Mouse (Mus musculus) cerebellum, postnatal 25 days (tissue): ENCODE data around the gene Nnmt.

ENCODE experiments used
- DNase-seq, 2 experiments: peaks; one replicate each; pipeline ENCODE4 v3.0.0; 2021; ENCODE audit warnings: mixed read lengths in 2 of 2

Gene Nnmt

DNA sequence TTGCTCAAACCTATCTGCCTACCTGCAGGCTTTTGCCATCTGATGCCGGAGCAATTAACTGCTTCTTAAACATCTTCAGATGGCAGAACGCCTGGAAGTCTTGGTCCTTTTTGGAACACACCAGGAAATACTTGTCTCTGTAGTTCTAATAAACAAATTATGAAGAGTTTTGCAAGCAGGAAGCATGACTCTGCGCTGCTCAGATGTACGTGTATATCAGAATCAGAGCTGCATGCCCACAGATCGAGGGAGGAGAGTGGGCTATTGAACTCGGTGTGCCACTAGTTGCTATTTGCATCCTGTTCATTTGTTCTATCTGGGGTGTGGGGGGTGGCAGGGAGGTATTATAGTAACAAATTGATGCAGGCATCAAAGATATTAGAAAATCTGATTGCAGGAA is 28.2 kb upstream of the Nnmt start:
- DNase-seq = no peak

DNA sequence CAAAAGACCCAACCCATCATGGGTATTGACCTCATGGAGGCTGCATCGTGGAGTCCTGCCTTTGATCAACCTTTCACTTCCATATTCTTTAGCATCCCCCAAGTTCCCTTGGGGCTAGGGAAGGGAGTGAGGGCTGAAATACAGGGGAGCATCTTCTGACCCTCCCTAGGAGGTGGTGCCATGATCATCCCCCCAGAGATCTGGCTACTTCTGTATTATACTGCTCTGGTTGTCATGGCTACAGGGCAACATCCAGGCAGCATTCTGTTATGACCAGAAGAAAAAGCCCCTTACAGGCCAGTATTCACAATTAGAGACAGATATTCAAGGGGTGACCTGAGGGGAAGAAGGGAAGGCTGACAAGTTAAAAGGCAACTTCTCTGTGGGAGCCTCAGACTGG is 14.3 kb upstream of the Nnmt start:
- no peak for DNase-seq

DNA sequence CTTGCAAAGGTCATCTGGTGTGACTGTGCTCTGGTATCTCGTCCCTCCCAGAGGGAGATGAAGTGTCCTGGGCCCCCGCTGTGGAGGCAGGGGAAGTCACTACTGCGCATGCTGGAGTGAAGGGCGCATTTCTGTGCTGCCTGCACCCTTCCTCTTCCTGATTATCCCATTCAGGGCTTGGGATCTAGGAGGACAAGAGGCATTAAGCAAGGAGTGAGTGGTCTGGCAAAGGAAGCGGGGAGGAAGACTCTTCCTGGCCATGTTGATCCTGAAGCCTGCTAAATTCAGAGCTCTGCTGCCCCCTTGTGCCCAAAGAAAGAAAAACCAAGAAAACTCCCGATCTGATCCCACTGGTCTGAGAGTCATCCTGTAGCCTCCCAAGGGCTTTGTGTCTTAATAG is 13.6 kb upstream of the Nnmt start:
- DNase-seq = peak; percentile 65 to 78

DNA sequence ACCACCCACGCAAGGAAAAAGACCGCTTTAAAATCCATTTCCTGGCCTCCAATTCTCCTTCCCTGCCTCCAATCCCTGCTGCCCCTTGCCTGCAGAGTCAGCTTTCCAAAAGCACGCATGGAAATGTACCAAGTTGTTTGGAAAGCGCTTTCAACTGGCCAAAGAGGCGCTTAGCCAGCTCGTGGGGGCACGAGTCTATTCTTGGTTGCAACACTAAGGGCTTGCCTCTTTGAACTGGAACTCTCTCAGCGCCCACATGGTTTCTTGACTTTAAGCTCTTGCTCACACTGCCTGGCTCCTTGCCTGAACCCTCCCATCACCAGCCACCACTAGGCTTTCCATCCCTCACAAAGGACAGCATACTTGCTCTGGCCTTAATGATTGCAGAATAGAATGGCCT is 13.2 kb upstream of the Nnmt start:
- peak; percentile 25 to 39 for DNase-seq

DNA sequence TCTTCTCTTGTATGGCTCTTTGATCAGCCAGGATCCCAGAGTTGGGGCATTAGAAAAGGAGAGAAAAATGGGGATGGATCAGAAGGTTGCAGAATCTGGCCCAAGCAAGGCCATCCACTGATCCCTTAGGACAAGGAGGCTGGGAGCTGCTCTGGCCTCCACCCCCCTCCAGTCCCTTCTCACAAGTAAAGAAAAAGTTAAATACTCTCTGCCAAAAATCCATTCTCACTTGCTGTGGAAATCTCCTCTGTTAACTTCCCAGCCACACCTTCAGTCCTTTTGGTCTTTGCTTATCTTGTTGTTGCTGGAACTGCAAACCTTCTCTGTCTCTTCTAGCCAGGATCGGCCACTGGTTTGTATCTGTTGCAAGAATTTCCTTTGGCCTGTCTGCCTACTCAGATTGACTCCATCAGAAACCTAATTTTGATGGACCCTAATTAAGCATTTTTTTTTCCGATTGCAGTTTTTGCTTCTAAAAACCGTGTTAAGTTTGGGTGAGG is 12.6 kb upstream of the Nnmt start:
- no peak for DNase-seq

DNA sequence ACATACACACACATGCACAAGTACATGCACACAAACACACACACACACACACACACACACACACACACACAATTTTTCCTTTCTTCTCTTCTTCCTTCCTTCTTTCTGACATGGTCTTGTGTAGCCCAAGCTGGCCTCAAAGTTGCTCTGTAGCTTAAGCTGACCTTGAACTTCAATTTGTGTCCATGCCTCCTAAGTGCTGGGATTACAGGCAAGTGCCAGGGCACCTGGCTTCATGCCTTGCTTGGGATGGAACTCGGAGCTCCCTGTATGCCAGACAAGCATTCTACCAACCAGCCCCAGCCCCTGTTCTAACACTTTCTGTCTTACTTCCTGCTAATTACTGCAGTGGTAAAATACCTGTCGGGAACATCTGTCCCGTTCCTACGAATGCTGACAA is 8.3 kb upstream of the Nnmt start:
- DNase-seq = no peak

DNA sequence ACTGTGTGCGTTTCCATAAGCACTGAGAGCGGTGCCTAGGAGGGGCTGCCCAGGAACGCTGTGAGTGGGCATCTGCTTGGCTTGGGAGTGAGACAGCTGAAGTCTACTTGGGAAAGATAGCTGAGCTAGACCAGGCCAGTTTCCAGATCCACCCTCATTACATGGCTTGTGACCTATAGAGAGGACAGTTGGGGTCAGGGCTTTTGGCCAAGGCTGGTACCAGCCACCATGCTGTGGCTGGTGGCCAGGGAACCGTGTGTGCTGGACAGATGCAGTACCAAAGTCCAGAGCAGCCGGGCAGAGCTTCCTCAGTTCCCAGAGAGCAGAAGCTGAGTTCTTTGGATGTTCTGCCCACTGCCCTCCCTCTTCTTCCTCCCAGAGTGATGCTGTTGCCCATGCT is 7.6 kb upstream of the Nnmt start:
- no peak for DNase-seq

DNA sequence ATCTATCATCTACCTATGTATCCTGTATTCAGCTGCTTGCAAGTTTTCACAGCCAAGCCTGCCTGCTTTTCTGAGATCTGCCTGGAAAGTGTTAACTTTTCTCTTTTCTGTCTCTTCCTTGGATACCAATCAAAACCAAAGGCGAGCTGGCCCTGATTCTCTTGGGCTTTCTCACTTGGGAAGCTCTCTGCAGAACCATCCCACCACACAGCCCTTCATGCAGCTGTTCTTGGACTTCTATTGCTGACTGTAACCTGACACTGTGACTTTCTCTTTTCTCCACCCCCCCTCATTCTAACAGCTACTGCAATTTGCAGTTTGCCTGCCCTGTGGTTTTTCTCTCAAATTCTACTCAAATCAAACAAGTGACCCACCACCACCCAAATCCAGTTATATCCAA is 6.1 kb upstream of the Nnmt start:
- no peak for DNase-seq

DNA sequence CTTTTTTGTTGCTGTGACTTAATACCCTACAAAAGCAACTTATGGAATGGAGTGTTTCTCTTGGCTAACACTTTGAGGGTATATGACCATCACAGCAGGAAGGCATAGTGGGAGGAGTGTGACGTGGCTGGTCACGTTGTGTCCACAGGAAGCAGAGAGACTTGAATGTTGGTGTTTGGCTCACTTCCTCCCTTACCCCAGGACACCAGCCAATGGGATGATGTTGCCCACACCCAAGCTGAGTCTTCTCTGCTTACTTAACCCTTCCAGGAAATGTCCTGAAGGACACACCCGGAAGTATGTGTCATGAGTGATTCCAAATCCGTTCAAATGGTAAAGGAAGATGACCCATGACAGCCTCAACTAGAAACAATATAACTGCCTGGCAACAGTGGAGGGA is 4.8 kb upstream of the Nnmt start:
- DNase-seq = no peak

DNA sequence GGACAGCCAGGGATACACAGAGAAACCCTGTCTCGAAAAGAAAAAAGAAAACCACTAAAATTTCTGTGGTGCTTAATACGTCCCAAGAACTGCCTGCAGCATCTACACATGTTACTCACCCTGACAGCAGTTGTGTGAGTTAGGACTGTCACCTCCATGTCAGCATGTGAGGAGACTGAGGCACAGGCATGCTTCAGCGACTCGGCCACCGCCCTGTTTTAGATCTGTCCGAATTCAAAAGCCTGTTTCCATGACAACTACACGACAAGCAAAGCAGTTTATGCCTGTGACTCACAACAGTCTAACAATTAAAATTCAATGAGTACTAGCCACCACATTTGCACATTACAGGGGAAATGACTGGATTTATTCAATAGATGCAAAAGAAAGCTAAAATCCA is 2.5 kb upstream of the Nnmt start:
- DNase-seq = no peak

DNA sequence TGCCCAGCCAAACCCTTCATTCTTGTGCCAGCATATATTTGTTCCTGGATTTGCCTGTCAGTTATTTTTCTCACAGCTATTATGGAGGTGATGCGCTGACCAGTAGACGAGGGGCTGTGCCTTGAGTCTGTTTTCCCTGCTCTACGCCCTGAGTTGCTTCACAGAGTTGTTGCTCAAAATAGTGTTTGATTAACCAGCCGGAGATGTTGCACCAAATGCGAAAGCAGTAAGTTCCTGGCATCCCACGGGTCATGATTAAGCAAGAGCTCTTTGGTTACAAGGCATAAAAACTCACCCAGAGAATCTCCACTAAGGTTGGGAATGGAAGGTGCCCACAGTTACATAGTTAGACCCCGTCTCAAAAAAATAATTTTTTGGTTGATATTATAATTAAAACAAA is 1.2 kb upstream of the Nnmt start:
- DNase-seq = no peak

DNA sequence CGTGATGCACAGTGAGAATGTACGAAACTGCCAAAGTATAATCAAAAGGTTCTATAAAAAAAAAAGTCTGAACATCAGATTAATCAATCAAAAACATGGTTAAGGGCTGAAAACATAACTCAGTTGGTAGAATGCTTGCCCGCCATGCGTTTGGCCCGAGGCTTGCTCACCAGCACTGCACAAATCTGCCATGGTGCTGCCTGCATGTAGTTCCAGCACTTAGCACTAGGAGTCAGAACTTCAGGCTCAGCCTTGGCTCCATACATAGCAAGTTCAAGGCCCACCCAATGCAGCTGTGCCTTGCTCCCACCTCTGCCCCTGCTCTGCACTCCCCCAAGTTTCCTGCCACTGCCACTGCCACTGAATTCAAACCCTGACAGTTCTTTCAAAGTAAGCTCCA is 744 bp upstream of the Nnmt start:
- no peak for DNase-seq

DNA sequence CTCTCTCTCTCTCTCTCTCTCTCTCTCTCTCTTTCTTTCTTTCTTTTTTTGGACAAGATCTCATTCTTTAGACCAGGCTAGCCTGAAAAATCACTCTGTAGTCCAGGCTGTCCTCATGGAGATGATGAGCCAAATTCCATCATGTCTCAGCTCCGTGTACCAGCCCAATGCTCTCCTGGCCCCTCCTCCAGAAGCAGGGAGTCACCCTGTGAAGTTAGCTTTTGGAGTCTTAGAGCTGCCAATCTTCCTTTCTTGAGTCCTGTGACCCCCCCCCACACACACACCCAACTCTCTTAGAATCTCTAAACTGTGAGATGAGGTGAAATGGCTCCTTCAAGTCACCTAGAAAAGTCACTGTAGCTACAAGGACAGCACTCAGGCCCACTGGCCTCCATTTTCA is 727 bp downstream of the Nnmt start:
- DNase-seq = no peak

DNA sequence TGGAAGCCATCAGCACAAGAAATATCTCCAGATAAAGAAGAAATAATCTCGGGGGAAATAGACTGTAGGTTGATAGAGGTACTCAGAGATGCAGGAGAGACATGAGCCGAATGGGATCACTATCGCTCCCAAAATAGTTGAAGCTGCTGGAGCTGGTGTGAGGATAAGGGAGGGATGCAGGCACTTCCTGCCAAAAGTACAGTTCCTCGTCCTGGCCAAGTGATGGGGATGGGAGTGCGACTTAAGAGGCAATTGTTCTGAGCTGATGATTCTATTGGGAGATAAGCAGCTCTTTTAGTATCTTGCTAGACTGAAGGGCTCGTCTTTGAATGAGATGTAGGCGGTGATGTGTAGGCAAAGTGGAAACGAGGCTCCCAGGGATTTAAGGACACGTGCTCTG is 4.1 kb downstream of the Nnmt start:
- no peak for DNase-seq

DNA sequence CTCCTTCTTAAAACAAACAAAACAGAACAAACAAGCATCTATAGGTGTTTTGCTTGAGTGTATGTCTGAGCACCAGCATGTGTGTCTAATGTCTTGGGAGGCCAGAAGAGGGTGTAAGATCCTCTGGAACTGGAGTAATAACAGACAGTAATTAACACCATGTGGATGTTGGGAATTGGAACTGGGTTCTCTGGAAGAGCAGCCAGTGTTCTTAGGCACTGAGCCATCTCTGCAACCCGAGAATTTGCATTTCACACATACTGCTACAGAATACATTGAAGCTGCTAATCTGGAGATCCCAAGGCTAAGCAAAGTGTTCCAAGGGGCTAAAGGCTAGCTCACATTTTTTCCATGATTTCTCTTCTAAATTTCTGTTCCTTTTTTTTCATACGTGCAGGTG is 4.9 kb downstream of the Nnmt start:
- no peak for DNase-seq

DNA sequence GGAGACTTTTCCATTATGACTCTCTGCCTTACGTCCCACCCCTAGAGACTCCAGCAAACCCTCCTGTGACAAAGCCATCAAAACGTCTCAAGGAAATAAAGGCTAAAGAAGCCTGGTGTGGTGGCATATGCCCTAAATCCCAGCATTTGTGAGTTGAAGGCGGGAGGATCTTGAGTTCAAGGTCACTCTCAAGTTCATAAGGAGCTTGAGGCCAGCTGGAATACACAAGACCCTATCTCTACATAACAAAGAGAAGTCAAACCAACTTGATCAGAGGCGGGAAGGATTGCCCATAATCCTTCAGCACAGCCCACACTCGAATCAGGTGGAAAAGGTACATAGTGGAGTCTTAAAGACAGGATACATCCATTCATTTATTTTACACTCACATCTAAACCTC is 7.5 kb downstream of the Nnmt start:
- DNase-seq = no peak

DNA sequence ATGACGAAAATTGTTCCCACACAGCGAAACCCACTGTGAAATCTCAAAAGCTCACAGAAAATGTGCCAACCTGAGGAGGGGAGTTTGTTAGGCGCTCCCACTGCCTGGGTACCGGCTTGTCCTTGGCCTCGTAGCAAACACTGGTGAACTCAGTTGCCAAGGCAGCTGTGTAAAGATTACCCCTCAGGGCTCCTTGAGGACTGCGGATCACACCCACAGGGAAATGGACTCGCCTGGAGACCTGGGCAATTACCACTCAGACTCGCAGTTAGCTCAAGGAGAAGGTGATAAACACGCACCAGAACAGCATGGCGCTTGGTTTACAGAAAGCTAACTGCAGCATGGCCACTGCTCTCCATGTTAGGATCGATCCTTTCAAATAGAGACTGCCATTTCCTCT is 8.0 kb downstream of the Nnmt start:
- no peak for DNase-seq

DNA sequence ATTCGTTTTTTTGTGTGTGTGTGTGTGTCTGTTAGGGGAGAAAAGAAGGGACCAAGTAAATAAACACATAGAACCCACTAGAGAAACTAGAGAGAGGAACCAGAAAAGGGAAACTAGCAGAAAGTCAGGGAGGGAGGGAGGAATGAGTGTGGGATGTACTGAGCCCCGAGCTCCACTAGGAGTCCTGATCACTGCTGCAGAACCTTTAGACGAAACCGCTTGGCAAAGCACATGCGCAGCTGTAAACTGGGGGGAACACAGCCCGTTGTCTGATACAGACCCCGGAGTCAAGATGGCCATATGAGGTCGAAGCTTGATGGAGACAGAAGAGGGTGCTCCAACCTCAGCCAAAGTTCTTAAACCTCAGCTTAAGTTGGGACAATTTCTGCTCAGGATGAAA is 11.0 kb downstream of the Nnmt start:
- no peak for DNase-seq

DNA sequence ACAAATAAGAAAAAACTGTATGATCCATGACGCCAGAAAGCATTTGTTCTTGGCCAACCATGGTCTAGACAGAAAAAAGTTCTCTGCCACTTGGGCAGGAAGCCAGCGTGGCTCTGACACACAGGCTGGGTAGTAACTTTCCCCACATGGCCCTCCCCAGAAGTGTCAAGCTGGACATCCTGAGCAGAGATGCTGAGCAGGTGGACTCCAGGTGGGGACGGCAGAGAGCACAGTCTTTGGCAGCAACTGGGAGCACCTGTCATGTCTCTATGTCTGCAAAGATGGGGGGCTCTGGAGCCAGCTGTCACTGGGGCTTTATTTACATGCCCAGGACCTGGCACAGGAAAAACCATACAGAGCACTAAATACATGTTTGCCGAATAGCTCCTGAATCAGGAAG is 14.3 kb downstream of the Nnmt start:
- DNase-seq = peak in 1 of 2 experiments; percentile 2

DNA sequence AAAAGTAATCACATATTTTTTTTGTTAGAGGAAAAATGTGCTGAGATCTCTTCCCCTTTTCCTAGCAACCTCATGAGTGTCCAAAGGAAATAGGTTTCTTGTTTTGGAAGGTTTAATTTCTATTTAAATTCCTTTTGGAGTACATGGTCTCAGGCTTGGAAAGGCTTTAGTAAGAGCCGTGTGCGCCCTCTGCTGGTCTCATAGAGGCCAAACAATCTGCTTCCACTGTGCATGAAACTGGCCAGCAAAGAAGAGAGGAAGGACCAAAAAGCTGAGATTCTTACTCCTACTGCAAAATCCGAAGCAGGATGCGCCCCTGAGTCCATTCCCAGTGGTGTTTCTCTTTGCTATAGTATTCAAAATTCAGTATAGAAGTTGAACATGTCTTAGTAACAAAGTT is 18.6 kb downstream of the Nnmt start:
- DNase-seq = peak; percentile 49 to 76

DNA sequence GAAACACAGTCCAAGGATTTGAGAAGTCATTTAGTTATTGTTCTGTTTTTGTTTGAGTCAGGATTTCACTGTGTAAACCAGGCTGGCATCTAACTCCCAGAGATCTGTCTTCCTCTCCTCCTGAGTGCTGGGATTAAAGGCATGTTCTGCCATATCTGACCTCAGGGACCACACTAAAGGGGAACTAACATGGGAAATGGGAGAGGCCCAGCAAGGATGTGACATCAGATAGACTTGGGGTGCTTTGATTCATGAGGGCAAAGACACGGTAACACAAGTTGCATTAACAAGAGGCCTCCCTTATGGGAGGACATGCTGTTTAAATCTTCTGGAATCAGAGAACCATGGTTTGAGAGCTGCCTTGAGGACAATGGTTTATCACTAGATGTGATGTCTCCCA is 24.1 kb downstream of the Nnmt start:
- DNase-seq = no peak

DNA sequence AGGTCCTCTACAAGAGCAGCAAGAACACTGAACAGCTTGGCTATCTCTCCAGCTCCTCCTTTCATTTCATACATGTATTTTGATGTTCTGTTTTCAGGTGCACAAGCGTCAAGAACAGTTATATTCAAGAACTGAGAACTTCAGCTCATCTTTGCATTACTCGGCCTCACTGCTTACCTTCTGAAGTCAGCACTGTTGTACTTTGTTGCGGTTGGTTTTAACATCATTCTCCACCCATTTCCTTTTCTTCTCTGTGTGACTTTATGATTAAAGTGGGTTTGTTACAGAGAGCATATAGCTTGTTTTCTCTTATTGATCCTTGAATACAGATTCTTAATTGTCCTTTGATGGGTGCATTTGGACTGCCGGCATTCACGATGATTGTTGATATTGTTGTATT is 42.6 kb downstream of the Nnmt start:
- no peak for DNase-seq

DNA sequence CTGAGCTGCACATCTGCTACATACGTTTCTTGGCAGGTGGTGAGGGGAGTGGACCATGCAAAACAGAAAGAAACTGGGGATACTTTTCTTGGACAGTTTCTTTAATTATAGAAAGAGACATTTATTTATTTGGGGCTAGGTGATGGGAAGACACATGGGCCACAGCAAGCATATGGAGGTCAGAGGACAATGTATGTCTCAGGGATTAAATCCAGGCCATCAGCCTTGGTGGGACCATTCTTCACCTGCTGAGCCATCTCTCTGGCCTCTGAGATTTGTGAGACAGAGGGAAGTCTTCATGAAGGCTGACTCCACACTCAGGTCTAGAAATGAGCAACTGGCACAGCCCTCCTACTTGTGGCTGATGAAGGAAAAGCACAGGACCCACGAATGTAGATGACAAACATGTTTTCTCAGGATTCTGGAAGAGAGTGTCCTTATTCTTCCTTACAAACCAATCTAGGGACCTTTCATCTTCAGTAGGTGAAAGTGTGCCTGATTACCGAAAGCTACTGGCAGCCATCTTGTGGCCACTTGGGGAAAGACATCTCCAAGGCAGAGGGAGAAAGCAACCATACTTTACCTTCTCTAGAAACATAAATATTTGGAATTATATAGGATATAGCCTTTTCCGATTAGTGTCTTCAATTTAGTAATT is 45.3 kb downstream of the Nnmt start:
- DNase-seq = peak; percentile 40 to 66

DNA sequence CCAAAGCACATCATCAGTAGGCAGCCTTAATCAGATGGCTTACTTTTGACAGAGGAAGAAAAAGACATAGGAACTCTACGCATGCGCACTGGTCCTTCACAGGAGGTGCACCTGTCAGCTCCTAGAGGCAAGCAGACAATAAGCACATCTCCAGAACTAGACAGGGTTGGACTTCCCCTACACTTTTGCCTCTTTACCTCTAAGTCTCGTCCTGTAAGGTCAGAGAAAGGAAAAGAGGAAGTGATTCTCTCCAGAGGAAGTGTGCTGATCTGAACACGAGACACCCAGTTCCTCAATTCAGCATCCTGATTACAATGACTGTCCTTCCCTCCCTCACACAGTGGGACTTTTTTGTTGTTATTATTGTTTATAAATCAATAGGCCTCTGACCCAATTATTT is 46.3 kb downstream of the Nnmt start:
- no peak for DNase-seq

DNA sequence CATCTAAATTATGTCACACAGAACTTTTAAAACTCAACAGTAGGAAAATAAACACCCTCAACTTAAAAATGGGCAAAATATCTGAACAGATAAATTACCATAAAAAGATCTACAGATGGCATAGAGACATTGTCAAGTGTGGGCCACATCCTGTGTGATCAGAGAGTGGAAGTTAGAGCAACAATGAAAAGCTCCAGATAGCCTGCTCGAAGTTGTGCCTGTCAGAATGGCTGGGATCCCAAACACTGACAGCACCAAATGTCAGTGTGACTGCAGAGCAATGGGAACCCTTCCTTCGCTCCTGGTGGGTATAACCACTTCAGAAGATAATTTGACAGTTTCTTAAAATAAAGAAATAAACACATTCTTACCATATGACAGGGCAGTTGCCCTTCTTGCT is 55.9 kb downstream of the Nnmt start:
- no peak for DNase-seq

DNA sequence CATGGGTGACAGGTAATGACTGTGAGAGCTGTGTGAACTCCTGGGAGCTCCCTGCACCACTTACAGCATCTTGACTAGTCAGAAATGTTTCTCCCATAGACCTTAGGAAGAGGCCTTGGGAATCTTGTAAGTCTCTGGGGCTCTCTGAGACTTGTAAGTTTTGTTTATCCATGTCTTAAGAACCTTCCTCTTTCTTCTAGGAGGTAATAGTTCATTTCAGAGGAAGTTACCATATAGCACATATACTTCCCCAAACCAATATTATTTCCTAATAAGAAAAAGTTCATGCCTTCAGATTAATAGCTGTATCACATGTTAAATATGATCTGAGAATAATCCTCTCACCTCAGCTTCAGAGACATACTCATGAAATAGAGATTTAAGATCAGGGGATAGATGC is 57.7 kb downstream of the Nnmt start:
- no peak for DNase-seq
